Mouse (Mus musculus): ENCODE measurements at regions not wholly inside any gene's neighbourhood (a gene's known extent, or its start where the extent isn't known, plus 50 kb on each side); places are given as distances from the start of the nearest gene placed in this dataset.
A peak's percentile ranks its signal among the peaks of the same experiment; 100 is the strongest.

- 65% methylated on average over 9 of the region's 9 CpGs for WGBS
- 0 out of 2 replicates have a peak, but pooled peaks have one; percentile 14 for ATAC-seq
Observed at GRCm38 (mm10) chr4:106067023-106067422, 249.0 kb upstream of the Usp24 start.

GRCm38 (mm10) chr4:106083546-106083945, 232.5 kb upstream of the Usp24 start:
- Histone ChIP-seq H3K27ac (ENCODE audit: low read depth, low read length) (no peak overlapping the region), H3K36me3 (ENCODE audit: control insufficient read depth, insufficient read depth, low read length) (no peaks in the 10 kb centered on the region), H3K4me2 (ENCODE audit: low read length) (no peak overlapping the region), H3K4me1 (ENCODE audit: control insufficient read depth, insufficient read depth, low read depth, low read length) (no peaks in the 10 kb centered on the region), H3K27me3 (replicated peaks; ENCODE audit: control insufficient read depth, insufficient read depth, low read length) (no peaks in the 10 kb centered on the region), H3K9me3 (ENCODE audit: control insufficient read depth, low read length) (no peaks in the 10 kb centered on the region), H3K4me3 (ENCODE audit: low read length) (no peak overlapping the region), H3K9ac (ENCODE audit: low read depth, low read length) (no peak overlapping the region)
- no peak for ATAC-seq

More at GRCm38 (mm10) chr4:106067023-106067422, 249.0 kb upstream of the Usp24 start:
- Histone ChIP-seq H3K27ac (ENCODE audit: low read depth, low read length) (no peak overlapping the region), H3K4me3 (ENCODE audit: low read length) (no peak overlapping the region), H3K4me2 (ENCODE audit: low read length) (no peak overlapping the region), H3K9me3 (ENCODE audit: control insufficient read depth, low read length) (no peaks in the 10 kb centered on the region), H3K4me1 (ENCODE audit: control insufficient read depth, insufficient read depth, low read depth, low read length) (no peaks in the 10 kb centered on the region), H3K27me3 (replicated peaks; ENCODE audit: control insufficient read depth, insufficient read depth, low read length) (no peaks in the 10 kb centered on the region), H3K9ac (ENCODE audit: low read depth, low read length) (no peak overlapping the region), H3K36me3 (ENCODE audit: control insufficient read depth, insufficient read depth, low read length) (no peaks in the 10 kb centered on the region)

- no peaks in the 10 kb centered on the region for H3K9me3 ChIP-seq (ENCODE audit: control insufficient read depth, low read length)
- no peak overlapping the region for H3K9ac ChIP-seq (ENCODE audit: low read depth, low read length)
- no peak for ATAC-seq
- no peak overlapping the region for H3K4me3 ChIP-seq (ENCODE audit: low read length)
- 59% methylated on average over 9 of the region's 9 CpGs for WGBS
- no peak overlapping the region for H3K4me2 ChIP-seq (ENCODE audit: low read length)
- H3K36me3 ChIP-seq (ENCODE audit: control insufficient read depth, insufficient read depth, low read length) = no peaks in the 10 kb centered on the region
- no peaks in the 10 kb centered on the region for H3K4me1 ChIP-seq (ENCODE audit: control insufficient read depth, insufficient read depth, low read depth, low read length)
- H3K27ac ChIP-seq (ENCODE audit: low read depth, low read length) = no peak overlapping the region
- H3K27me3 ChIP-seq (replicated peaks; ENCODE audit: control insufficient read depth, insufficient read depth, low read length) = no peaks in the 10 kb centered on the region
Observed at GRCm38 (mm10) chr4:106091927-106092675, 223.9 kb upstream of the Usp24 start.

GRCm38 (mm10) chr4:106092676-106093070, 223.3 kb upstream of the Usp24 start:
- H3K4me2 ChIP-seq (ENCODE audit: low read length) = no peak overlapping the region
- no peaks in the 10 kb centered on the region for H3K27me3 ChIP-seq (replicated peaks; ENCODE audit: control insufficient read depth, insufficient read depth, low read length)
- no peak overlapping the region for H3K27ac ChIP-seq (ENCODE audit: low read depth, low read length)
- no peaks in the 10 kb centered on the region for H3K36me3 ChIP-seq (ENCODE audit: control insufficient read depth, insufficient read depth, low read length)
- no peaks in the 10 kb centered on the region for H3K9me3 ChIP-seq (ENCODE audit: control insufficient read depth, low read length)
- H3K4me1 ChIP-seq (ENCODE audit: control insufficient read depth, insufficient read depth, low read depth, low read length) = no peaks in the 10 kb centered on the region
- no peak for ATAC-seq
- H3K9ac ChIP-seq (ENCODE audit: low read depth, low read length) = no peak overlapping the region
- WGBS = 61% methylated on average over 6 of the region's 6 CpGs
- H3K4me3 ChIP-seq (ENCODE audit: low read length) = no peak overlapping the region

- ATAC-seq = no peak
- H3K27me3 ChIP-seq (replicated peaks; ENCODE audit: control insufficient read depth, insufficient read depth, low read length) = no peaks in the 10 kb centered on the region
- WGBS = 98% methylated on average over 2 of the region's 2 CpGs
- H3K36me3 ChIP-seq (ENCODE audit: control insufficient read depth, insufficient read depth, low read length) = no peaks in the 10 kb centered on the region
- no peaks in the 10 kb centered on the region for H3K4me1 ChIP-seq (ENCODE audit: control insufficient read depth, insufficient read depth, low read depth, low read length)
- no peak overlapping the region for H3K4me2 ChIP-seq (ENCODE audit: low read length)
- H3K9me3 ChIP-seq (ENCODE audit: control insufficient read depth, low read length) = no peaks in the 10 kb centered on the region
- H3K9ac ChIP-seq (ENCODE audit: low read depth, low read length) = no peak overlapping the region
- H3K4me3 ChIP-seq (ENCODE audit: low read length) = no peak overlapping the region
- no peak overlapping the region for H3K27ac ChIP-seq (ENCODE audit: low read depth, low read length)
Observed at GRCm38 (mm10) chr4:106093252-106093651, 222.8 kb upstream of the Usp24 start.

GRCm38 (mm10) chr4:106094882-106095556, 221.0 kb upstream of the Usp24 start:
- Histone ChIP-seq H3K9me3 (ENCODE audit: control insufficient read depth, low read length) (no peaks in the 10 kb centered on the region), H3K4me3 (ENCODE audit: low read length) (no peak overlapping the region), H3K36me3 (ENCODE audit: control insufficient read depth, insufficient read depth, low read length) (no peaks in the 10 kb centered on the region), H3K4me1 (ENCODE audit: control insufficient read depth, insufficient read depth, low read depth, low read length) (no peaks in the 10 kb centered on the region), H3K27ac (ENCODE audit: low read depth, low read length) (no peak overlapping the region), H3K9ac (ENCODE audit: low read depth, low read length) (no peak overlapping the region), H3K27me3 (replicated peaks; ENCODE audit: control insufficient read depth, insufficient read depth, low read length) (no peaks in the 10 kb centered on the region), H3K4me2 (ENCODE audit: low read length) (no peak overlapping the region)
- WGBS = 81% methylated on average over 11 of the region's 11 CpGs
- no peak for ATAC-seq

- Histone ChIP-seq H3K27me3 (replicated peaks; ENCODE audit: control insufficient read depth, insufficient read depth, low read length) (no peaks in the 10 kb centered on the region), H3K27ac (ENCODE audit: low read depth, low read length) (no peak overlapping the region), H3K9ac (ENCODE audit: low read depth, low read length) (no peak overlapping the region), H3K9me3 (ENCODE audit: control insufficient read depth, low read length) (no peaks in the 10 kb centered on the region), H3K36me3 (ENCODE audit: control insufficient read depth, insufficient read depth, low read length) (no peaks in the 10 kb centered on the region), H3K4me1 (ENCODE audit: control insufficient read depth, insufficient read depth, low read depth, low read length) (0 out of 2 replicates have a peak, but pooled peaks cover 3% of the 10 kb centered on the region), H3K4me3 (ENCODE audit: low read length) (no peak overlapping the region), H3K4me2 (ENCODE audit: low read length) (no peak overlapping the region)
- 69% methylated on average over 3 of the region's 3 CpGs for WGBS
- ATAC-seq = no peak
Observed at GRCm38 (mm10) chr4:106096130-106096529, 219.9 kb upstream of the Usp24 start.

- no peaks in the 10 kb centered on the region for H3K27me3 ChIP-seq (replicated peaks; ENCODE audit: control insufficient read depth, insufficient read depth, low read length)
- peaks cover 15% of the 10 kb centered on the region for H3K4me1 ChIP-seq (ENCODE audit: control insufficient read depth, insufficient read depth, low read depth, low read length)
- no peak for ATAC-seq
- H3K4me3 ChIP-seq (ENCODE audit: low read length) = no peak overlapping the region
- no peak overlapping the region for H3K27ac ChIP-seq (ENCODE audit: low read depth, low read length)
- no peak overlapping the region for H3K4me2 ChIP-seq (ENCODE audit: low read length)
- no peaks in the 10 kb centered on the region for H3K36me3 ChIP-seq (ENCODE audit: control insufficient read depth, insufficient read depth, low read length)
- WGBS = 95% methylated on average over 1 of the region's 1 CpGs
- H3K9ac ChIP-seq (ENCODE audit: low read depth, low read length) = no peak overlapping the region
- H3K9me3 ChIP-seq (ENCODE audit: control insufficient read depth, low read length) = no peaks in the 10 kb centered on the region
Observed at GRCm38 (mm10) chr4:106097846-106098245, 218.2 kb upstream of the Usp24 start.

- H3K4me2 ChIP-seq (ENCODE audit: low read length) = no peak overlapping the region
- ATAC-seq = no peak
- no peak overlapping the region for H3K4me3 ChIP-seq (ENCODE audit: low read length)
- no peaks in the 10 kb centered on the region for H3K36me3 ChIP-seq (ENCODE audit: control insufficient read depth, insufficient read depth, low read length)
- H3K27ac ChIP-seq (ENCODE audit: low read depth, low read length) = no peak overlapping the region
- H3K4me1 ChIP-seq (ENCODE audit: control insufficient read depth, insufficient read depth, low read depth, low read length) = peaks cover 20% of the 10 kb centered on the region
- WGBS = 33% methylated on average over 11 of the region's 11 CpGs
- no peaks in the 10 kb centered on the region for H3K27me3 ChIP-seq (replicated peaks; ENCODE audit: control insufficient read depth, insufficient read depth, low read length)
- no peaks in the 10 kb centered on the region for H3K9me3 ChIP-seq (ENCODE audit: control insufficient read depth, low read length)
- H3K9ac ChIP-seq (ENCODE audit: low read depth, low read length) = no peak overlapping the region
Observed at GRCm38 (mm10) chr4:106100211-106101025, 215.6 kb upstream of the Usp24 start.
